Mouse (Mus musculus) embryo, embryonic 10.5 days (tissue): ENCODE measurements at regions not wholly inside any gene's neighbourhood (a gene's known extent, or its start where the extent isn't known, plus 50 kb on each side); places are given as distances from the start of the nearest gene placed in this dataset.

ENCODE experiments used
- DNase-seq: peaks from one replicate; pipeline ENCODE4 v3.0.0-alpha.2; 2015; ENCODE audit warnings: low spot score

- peak; percentile 67 for DNase-seq
Observed at GRCm38 (mm10) chr14:105572036-105572891, 313.9 kb downstream of the Ndfip2 start.

DNA sequence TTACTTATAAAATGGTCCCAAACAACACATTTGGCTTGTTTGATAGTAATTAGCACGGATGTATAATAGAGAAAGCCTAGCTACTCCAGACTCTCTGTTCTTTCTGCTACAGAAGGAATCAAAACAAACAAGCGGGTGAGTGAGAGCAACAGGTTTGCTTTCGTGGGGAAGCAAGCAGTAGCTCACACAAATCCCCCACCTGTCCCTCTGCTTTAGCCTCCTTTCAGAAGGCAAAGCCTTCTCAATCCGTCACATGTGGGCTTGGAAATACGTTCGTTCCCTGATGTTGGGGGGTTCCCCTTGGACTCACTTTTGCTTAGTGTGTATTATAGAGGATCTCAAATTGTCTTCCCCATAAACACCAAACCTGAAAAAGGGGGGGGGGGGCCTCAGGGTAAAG, 311.8 kb downstream of the Ndfip2 start:
- DNase-seq = no peak

DNA sequence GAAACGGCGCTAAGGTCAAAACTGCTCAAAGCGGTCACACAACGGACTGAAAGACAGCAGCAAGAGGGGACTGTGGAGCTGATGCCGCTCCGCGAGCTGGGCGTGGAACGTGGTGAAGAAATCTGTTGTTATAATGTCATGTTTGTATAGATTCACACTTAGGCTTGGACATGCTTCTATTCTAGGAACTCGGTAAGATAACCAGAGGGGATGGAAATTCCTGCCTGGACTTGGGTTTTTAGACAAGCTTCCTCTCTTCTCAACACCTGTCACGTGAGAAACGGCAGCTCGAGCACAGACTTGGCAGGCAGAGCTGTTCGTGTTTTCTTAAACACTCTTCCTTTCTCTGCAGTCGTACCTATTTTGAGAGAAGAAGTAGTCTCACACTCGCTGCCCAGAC, 307.5 kb downstream of the Ndfip2 start:
- DNase-seq = no peak

DNA sequence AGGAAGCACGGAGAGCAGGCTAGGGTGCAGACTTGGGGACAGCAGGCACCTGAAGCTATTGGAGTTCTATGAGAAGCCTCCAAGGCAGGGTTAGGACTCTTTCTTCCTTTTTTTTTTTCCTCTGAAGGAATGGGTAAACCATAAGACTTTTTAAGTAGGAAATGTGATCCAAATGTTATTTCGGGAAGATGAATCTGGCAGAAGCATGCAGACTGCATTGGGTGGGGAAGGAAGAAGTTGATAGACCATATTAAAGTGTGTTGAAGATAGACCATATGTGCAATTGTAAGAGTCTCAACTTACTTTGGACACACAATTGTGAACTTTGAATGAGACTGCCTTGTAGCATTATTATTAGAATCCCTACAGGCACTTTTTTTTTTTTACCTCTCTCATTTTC, 304.5 kb downstream of the Ndfip2 start:
- no peak for DNase-seq

- DNase-seq = no peak
Observed at GRCm38 (mm10) chr14:105556813-105557212, 298.4 kb downstream of the Ndfip2 start.

DNA sequence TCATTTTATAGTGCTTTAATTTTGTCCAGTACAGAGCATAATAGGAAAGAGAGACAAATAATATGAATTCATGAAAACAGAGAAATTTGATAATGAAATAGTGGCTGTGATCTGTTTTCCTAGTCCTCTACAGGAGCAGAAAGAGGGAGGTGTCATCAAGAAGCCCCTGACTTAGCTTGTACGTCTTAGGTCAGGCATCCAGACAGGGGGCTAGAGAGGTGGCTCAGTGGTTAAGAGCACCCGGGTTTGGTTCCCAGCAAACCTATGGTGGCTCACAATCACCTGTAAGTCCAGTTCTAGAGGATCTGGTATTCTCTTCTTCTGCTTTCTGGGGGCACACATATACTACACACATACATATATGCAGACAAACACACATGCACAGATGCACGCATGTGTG, 285.7 kb downstream of the Ndfip2 start:
- DNase-seq = no peak

GRCm38 (mm10) chr14:105542486-105543145, 284.2 kb downstream of the Ndfip2 start:
- DNase-seq = peak; percentile 79

- DNase-seq = no peak
Observed at GRCm38 (mm10) chr14:105542090-105542485, 283.7 kb downstream of the Ndfip2 start.

- no peak for DNase-seq
Observed at GRCm38 (mm10) chr14:105532168-105532745, 273.9 kb downstream of the Ndfip2 start.

- DNase-seq = no peak
Observed at GRCm38 (mm10) chr14:105528107-105528506, 269.7 kb downstream of the Ndfip2 start.

DNA sequence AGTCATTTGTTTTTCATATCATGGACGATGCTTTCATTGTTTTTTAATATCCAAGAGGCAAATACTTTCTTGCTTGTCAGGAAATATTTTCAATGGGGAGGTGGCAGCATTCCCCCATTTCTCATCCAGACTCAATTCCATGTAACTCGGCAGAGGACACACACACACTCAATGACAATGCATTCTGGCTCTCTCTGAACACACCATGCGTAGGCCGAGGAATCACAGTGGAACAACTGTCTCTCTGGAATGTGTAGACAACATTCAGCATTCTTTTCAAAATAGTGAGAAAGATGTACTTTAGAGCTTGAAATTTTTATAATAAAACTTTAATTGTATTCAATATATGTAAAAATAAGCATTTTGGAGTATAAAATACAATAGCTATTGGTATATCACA, 265.5 kb downstream of the Ndfip2 start:
- no peak for DNase-seq

- DNase-seq = no peak
Observed at GRCm38 (mm10) chr14:105522279-105522678, 263.9 kb downstream of the Ndfip2 start.

GRCm38 (mm10) chr14:105518706-105519105, 260.3 kb downstream of the Ndfip2 start:
- no peak for DNase-seq

DNA sequence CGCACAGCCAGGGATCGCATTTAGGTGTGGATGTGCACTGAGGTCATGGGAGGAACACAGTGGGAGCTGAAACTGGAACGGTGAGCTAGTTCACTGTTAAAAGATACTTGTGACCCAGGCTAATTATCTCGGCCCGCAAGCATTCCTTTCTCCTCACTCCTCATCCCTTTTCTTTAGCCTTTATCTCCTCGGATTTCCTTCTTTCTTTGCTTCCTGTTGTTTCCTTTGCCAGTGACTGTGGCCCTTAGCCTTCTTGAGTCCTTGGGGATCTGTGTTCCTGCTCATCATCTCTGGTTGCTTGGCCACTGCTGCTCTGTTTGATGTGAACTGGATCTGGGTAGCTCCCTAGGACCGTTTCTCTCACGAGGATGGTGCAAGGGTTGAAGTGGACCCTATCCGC, 256.0 kb downstream of the Ndfip2 start:
- DNase-seq = no peak

- no peak for DNase-seq
Observed at GRCm38 (mm10) chr14:105512914-105513677, 254.7 kb downstream of the Ndfip2 start.

DNA sequence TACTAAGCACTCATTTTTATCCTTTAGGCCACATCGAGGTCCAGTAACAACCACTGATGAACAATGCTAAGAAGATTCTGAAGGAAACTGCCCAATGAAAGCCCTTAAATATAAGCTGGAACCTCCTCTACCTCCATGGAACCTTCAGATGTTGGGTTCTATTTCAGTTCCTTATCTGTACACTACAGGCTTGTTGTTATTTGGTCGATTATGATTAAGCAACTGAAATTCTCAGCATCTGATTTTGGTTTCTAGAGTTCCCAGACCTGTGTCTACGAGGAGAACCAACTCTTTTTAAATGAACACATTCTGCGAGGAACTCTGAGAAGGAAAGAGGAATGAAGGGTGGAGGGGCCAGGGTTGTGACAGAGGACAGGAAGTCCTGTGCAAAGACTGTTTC, 253.5 kb downstream of the Ndfip2 start:
- no peak for DNase-seq

- DNase-seq = no peak
Observed at GRCm38 (mm10) chr14:105511135-105511534, 252.8 kb downstream of the Ndfip2 start.

GRCm38 (mm10) chr14:105505261-105505660, 246.9 kb downstream of the Ndfip2 start:
- DNase-seq = peak; percentile 38

GRCm38 (mm10) chr14:105504376-105504775, 246.0 kb downstream of the Ndfip2 start:
- no peak for DNase-seq

GRCm38 (mm10) chr14:105503806-105504205, 245.4 kb downstream of the Ndfip2 start:
- DNase-seq = no peak

DNA sequence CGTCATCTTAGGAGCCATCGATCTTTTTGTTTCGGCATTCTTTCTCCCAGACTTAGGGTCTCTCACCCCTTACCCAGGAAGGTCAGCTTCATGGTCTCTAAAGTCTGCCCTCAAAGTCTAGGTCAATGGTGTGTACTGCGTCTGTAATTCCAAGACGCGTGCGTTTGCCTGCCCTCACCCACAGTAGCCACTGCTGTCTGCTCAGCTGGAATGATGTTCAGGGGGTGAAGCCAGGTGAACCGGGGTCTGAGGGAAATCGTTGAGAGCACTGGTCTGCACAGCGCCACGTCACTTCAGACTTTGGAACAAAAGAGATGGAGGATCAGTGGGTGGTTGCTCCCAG, 244.2 kb downstream of the Ndfip2 start:
- DNase-seq = no peak
